Mouse (Mus musculus) lung, embryonic 16.5 days (tissue): ENCODE measurements around the gene Sars2. TPM values are rescaled to one million over a fixed set of nuclear protein-coding genes. Genes with fewer than 3 reads are reported as not detected.

ENCODE experiments used
- ATAC-seq: fragments of 200-750 bp; cut with Nextera tagmentation; 2 replicates; pipeline ENCODE4 v1.8.0; 2017; ENCODE audit warnings: low read depth, mild to moderate bottlenecking, moderate library complexity
- H3K27ac ChIP-seq: fragments of 300-500 bp; sonication (generic); 2 replicates; pipeline ENCODE4 v1.5.1; 2014; ENCODE audit warnings: mild to moderate bottlenecking, control low read depth, low read length
- H3K27me3 ChIP-seq: fragments of 300-500 bp; sonication (generic); 2 replicates; pipeline ENCODE4 v1.6.1; 2014; ENCODE audit warnings: low read depth, low read length, mixed read lengths; ENCODE audit not compliant: control insufficient read depth, insufficient read depth
- H3K36me3 ChIP-seq: fragments of 300-500 bp; sonication (generic); 2 replicates; pipeline ENCODE4 v1.6.1; 2014; ENCODE audit warnings: low read length; ENCODE audit not compliant: control insufficient read depth, insufficient read depth
- H3K4me1 ChIP-seq: fragments of 300-500 bp; sonication (generic); replicated peaks from 2 replicates; pipeline ENCODE4 v1.6.1; 2014; ENCODE audit warnings: low read length, mixed read lengths; ENCODE audit not compliant: control insufficient read depth, insufficient read depth
- H3K4me2 ChIP-seq: fragments of 300-500 bp; sonication (generic); 2 replicates; pipeline ENCODE4 v1.6.1; 2014; ENCODE audit warnings: low read depth, low read length, control low read depth
- H3K4me3 ChIP-seq: fragments of 300-500 bp; sonication (generic); 2 replicates; pipeline ENCODE4 v1.5.1; 2014; ENCODE audit warnings: mild to moderate bottlenecking, low read length, control low read depth
- H3K9ac ChIP-seq: fragments of 300-500 bp; sonication (generic); 2 replicates; pipeline ENCODE4 v1.6.1; 2014; ENCODE audit warnings: low read length, control low read depth
- H3K9me3 ChIP-seq: fragments of 300-500 bp; sonication (generic); 2 replicates; pipeline ENCODE4 v1.6.1; 2016; ENCODE audit warnings: low read length; ENCODE audit not compliant: control insufficient read depth
- WGBS: fragments of 180-500 bp; shearing (Covaris S2); extraction: QIAGEN DNeasy Blood & Tissue Kit; methylation state at CpG from one replicate; pipeline ENCODE4 v1.1.7; 2014; 5-methylcytosine and 5-hydroxymethylcytosine counted together
- polyA plus RNA-seq: library from polyadenylated mRNA; unstranded; fragments of >200 nt; fragmentation: Nextera tagmentation; extraction: Ambion mirVana; gene quantifications from 2 replicates; pipeline ENCODE4 v1.2.1, GENCODE M21; 2015

The Sars2 gene
- polyA plus RNA-seq, 1 experiment from 2014 or later, result 25.8 TPM

GRCm38 (mm10) chr7:28780857-28781256, 39.1 kb downstream of the Sars2 start:
- WGBS, result 75% methylated on average over 7 of the region's 7 CpGs
- no peaks in the 10 kb centered on the region for H3K27me3 ChIP-seq
- H3K9me3 ChIP-seq, result no peaks in the 10 kb centered on the region
- peak overlapping the region; percentile 17; the same call in 1 of the 2 replicates for H3K27ac ChIP-seq
- H3K4me1 ChIP-seq, result peaks cover 4% of the 10 kb centered on the region
- no peak overlapping the region for H3K9ac ChIP-seq
- no peak overlapping the region for H3K4me2 ChIP-seq
- no peak overlapping the region for H3K4me3 ChIP-seq
- H3K36me3 ChIP-seq, result peaks cover 9% of the 10 kb centered on the region; the same call in 1 of the 2 replicates
- no peak for ATAC-seq

- Histone ChIP-seq H3K27ac (no peak overlapping the region), H3K9ac (no peak overlapping the region), H3K4me3 (no peak overlapping the region), H3K9me3 (no peaks in the 10 kb centered on the region), H3K4me1 (peaks cover 4% of the 10 kb centered on the region), H3K4me2 (no peak overlapping the region), H3K27me3 (no peaks in the 10 kb centered on the region), H3K36me3 (peaks cover 9% of the 10 kb centered on the region)
- 86% methylated on average over 8 of the region's 8 CpGs for WGBS
- no peak for ATAC-seq
Observed at GRCm38 (mm10) chr7:28781261-28781663, 39.5 kb downstream of the Sars2 start.

GRCm38 (mm10) chr7:28785161-28785560, 43.4 kb downstream of the Sars2 start:
- peaks cover 2% of the 10 kb centered on the region for H3K4me1 ChIP-seq
- no peak overlapping the region for H3K9ac ChIP-seq
- H3K9me3 ChIP-seq, result no peaks in the 10 kb centered on the region
- no peak overlapping the region for H3K27ac ChIP-seq
- no peaks in the 10 kb centered on the region for H3K27me3 ChIP-seq
- WGBS, result 74% methylated on average over 5 of the region's 5 CpGs
- H3K36me3 ChIP-seq, result peaks cover 7% of the 10 kb centered on the region
- H3K4me3 ChIP-seq, result no peak overlapping the region
- no peak overlapping the region for H3K4me2 ChIP-seq
- no peak for ATAC-seq

GRCm38 (mm10) chr7:28787884-28788283, 46.1 kb downstream of the Sars2 start:
- Histone ChIP-seq H3K4me1 (no peaks in the 10 kb centered on the region), H3K27me3 (no peaks in the 10 kb centered on the region), H3K9me3 (no peaks in the 10 kb centered on the region), H3K36me3 (peaks cover 7% of the 10 kb centered on the region), H3K9ac (no peak overlapping the region), H3K27ac (no peak overlapping the region), H3K4me3 (no peak overlapping the region), H3K4me2 (no peak overlapping the region)
- ATAC-seq, result no peak
- WGBS, result 91% methylated on average over 9 of the region's 9 CpGs

GRCm38 (mm10) chr7:28788307-28789195, 46.8 kb downstream of the Sars2 start, which contains the start of gene Rinl:
Gene Rinl (plus strand): TSS chr7:28788969.
- Histone ChIP-seq H3K27me3 (no peaks in the 10 kb centered on the region), H3K9me3 (no peaks in the 10 kb centered on the region), H3K4me1 (no peaks in the 10 kb centered on the region), H3K27ac (no peak within 1 kb of the TSS), H3K36me3 (peaks cover 2% of the 10 kb centered on the region), H3K4me2 (no peak within 1 kb of the TSS), H3K4me3 (no peak within 1 kb of the TSS), H3K9ac (0 out of 2 replicates have a peak within 1 kb of the TSS, but pooled peaks have one; percentile 1)
- 63% methylated on average over 5 of the region's 5 CpGs for WGBS
- no peak for ATAC-seq

GRCm38 (mm10) chr7:28789235-28789634, 47.4 kb downstream of the Sars2 start:
- H3K27me3 ChIP-seq, result no peaks in the 10 kb centered on the region
- WGBS, result 51% methylated on average over 3 of the region's 3 CpGs
- H3K4me1 ChIP-seq, result no peaks in the 10 kb centered on the region
- no peak overlapping the region for H3K4me2 ChIP-seq
- H3K27ac ChIP-seq, result no peak overlapping the region
- H3K9ac ChIP-seq, result 0 out of 2 replicates have a peak overlapping the region, but pooled peaks have one; percentile 1
- no peaks in the 10 kb centered on the region for H3K9me3 ChIP-seq
- no peak overlapping the region for H3K4me3 ChIP-seq
- ATAC-seq, result no peak
- H3K36me3 ChIP-seq, result no peaks in the 10 kb centered on the region; the same call in 1 of the 2 replicates

GRCm38 (mm10) chr7:28790066-28790806, 48.4 kb downstream of the Sars2 start:
- Histone ChIP-seq H3K36me3 (no peaks in the 10 kb centered on the region; the same call in 1 of the 2 replicates), H3K9ac (no peak overlapping the region), H3K27me3 (no peaks in the 10 kb centered on the region), H3K9me3 (no peaks in the 10 kb centered on the region), H3K27ac (no peak overlapping the region), H3K4me1 (no peaks in the 10 kb centered on the region), H3K4me3 (no peak overlapping the region), H3K4me2 (no peak overlapping the region)
- 49% methylated on average over 8 of the region's 8 CpGs for WGBS
- ATAC-seq, result peak; percentile 24; the same call in 1 of the 2 replicates

GRCm38 (mm10) chr7:28791706-28792105, 49.9 kb downstream of the Sars2 start:
- no peak for ATAC-seq

More at GRCm38 (mm10) chr7:28791706-28792105, 49.9 kb downstream of the Sars2 start:
- Histone ChIP-seq H3K4me1 (peaks cover 1% of the 10 kb centered on the region; the same call in 1 of the 2 replicates), H3K36me3 (no peaks in the 10 kb centered on the region), H3K4me2 (no peak overlapping the region), H3K27me3 (no peaks in the 10 kb centered on the region), H3K9me3 (no peaks in the 10 kb centered on the region), H3K9ac (no peak overlapping the region), H3K4me3 (no peak overlapping the region), H3K27ac (no peak overlapping the region)
